Mouse (Mus musculus) stomach, postnatal 0 days (tissue): ENCODE data around the gene Magee1.

ENCODE experiments used
- CTCF ChIP-seq: IDR thresholded peaks from 2 replicates; pipeline ENCODE4 v1.5.1; 2016; ENCODE audit warnings: antibody characterized with exemption, low read depth, mild to moderate bottlenecking, moderate library complexity
- EP300 ChIP-seq: optimal IDR thresholded peaks from 2 replicates; pipeline ENCODE3; 2016; ENCODE audit warnings: antibody characterized with exemption

- TF ChIP-seq CTCF: no peak
- TF ChIP-seq EP300: no peak
These were observed 5.2 kb upstream of the Magee1 start for GRCm38 (mm10) chrX:105114994-105115393.
